Mouse (Mus musculus) regulatory T cell (primary cell): ENCODE measurements around the gene Camsap3.

Experiments used
- in situ Hi-C: fragments of 300-600 bp; cut with MboI, MseI; formaldehyde crosslinking; loops from one replicate; pipeline ENCODE4 v1.15.1; 2025; ENCODE audit warnings: high pct_unique_total_duplicates

Camsap3 gene

GRCm38 (mm10) chr8:3655526-3655925, 68.4 kb downstream of the Camsap3 start, which contains the start of gene Retn:
Gene Retn (plus strand): TSS chr8:3655770.
- in situ Hi-C loops = no loop called here

GRCm38 (mm10) chr8:3656725-3657381, 69.8 kb downstream of the Camsap3 start:
- in situ Hi-C loops = no loop called here
